Mouse (Mus musculus): ENCODE results near the gene Cdk2ap1. TPM values are rescaled to one million over a fixed set of nuclear protein-coding genes. Genes with fewer than 3 reads are reported as not detected.
"Not testable (repeated sequence)": the region's sequence is repeated elsewhere in the genome, so short reads cannot be mapped to it uniquely, and the experiment has no call there.

Gene Cdk2ap1
- 144 and 145 TPM in 2 replicates for polyA plus RNA-seq (2015; fragmentation: Nextera tagmentation; extraction: Ambion mirVana)

DNA sequence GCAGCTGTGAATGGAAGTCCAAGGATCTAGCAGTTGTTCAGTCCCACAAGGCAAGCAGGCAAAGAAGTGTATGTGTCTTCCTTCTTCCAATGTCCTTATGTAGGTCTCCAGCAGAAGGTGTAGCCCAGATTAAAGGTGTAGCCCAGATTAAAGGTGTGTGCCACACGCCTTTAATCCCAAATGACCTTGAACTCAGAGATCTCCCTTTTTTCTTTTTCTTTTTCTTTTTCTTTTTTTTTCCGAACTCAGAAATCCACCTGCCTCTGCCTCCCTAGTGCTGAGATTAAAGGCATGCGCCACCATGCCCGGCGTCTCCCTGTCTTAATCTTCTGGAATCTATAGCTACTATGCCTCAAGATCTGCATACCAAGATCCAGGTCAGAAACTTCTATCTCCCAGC lies at the start of gene Cdk2ap1:
Cdk2ap1 (minus strand) TSS at position 101 of the 400 bp plus-strand sequence.
- not testable (repeated sequence) for H3K36me3 ChIP-seq; H3K4me3 ChIP-seq; ATAC-seq (ENCODE audit: low FRiP score, low read depth); H3K9me3 ChIP-seq; H3K27me3 ChIP-seq; H3K9ac ChIP-seq; H3K27ac ChIP-seq (replicated peaks); H3K4me2 ChIP-seq; H3K4me1 ChIP-seq (replicated peaks)
- 93% methylated on average over 5 of the region's 5 CpGs for WGBS

DNA sequence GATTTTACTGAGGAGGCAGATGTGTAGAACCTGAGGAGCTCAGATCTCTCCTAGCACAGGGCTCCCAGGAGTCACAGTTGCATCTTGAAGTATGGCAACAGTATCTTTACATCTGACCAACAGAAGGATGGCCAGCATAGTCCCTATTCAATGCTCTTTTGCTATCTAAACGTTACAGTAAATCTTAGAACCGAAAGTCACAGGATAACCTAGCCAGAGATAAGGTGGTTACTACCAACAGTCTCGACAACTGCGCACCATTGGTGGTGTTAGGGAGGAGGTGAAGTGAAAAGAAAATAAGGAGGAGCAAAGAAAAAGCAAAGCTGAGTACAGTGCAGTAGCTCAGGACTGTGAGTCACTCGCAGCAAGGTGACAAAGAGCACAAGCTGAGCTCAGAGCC lies 49.3 kb upstream of the Cdk2ap1 start:
- H3K27ac ChIP-seq (replicated peaks): no peak overlapping the region
- no peak for ATAC-seq (ENCODE audit: low FRiP score, low read depth)
- WGBS: 93% methylated on average over 5 of the region's 5 CpGs
- no peaks in the 10 kb centered on the region for H3K27me3 ChIP-seq
- H3K9me3 ChIP-seq: no peaks in the 10 kb centered on the region
- H3K36me3 ChIP-seq: peaks cover 54% of the 10 kb centered on the region
- H3K9ac ChIP-seq: no peak overlapping the region
- H3K4me3 ChIP-seq: no peak overlapping the region
- no peak overlapping the region for H3K4me2 ChIP-seq
- no peaks in the 10 kb centered on the region for H3K4me1 ChIP-seq (replicated peaks)

DNA sequence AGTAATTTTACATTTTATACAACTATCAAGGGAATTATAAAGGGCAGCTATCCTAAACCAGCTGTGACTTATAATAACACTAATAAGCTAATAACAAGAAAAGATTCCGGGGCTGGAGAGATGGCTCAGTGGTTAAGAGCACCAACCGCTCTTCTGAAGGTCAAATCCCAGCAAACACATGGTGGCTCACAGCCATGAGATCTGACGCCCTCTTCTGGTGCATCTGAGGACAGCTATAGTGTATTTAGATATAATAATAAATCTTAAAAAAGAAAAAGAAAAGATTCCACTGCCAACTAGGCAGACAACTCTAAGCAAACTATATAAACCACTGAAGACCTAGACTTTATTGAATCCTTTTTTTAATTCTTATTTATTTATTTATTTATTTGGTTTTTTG lies 47.9 kb upstream of the Cdk2ap1 start:
- Histone ChIP-seq H3K4me2 (no peak overlapping the region), H3K4me3 (no peak overlapping the region), H3K4me1 (replicated peaks) (no peaks in the 10 kb centered on the region), H3K9me3 (no peaks in the 10 kb centered on the region), H3K36me3 (peaks cover 65% of the 10 kb centered on the region), H3K27ac (replicated peaks) (no peak overlapping the region), H3K27me3 (no peaks in the 10 kb centered on the region), H3K9ac (no peak overlapping the region)
- WGBS: 83% methylated on average over 3 of the region's 3 CpGs
- no peak for ATAC-seq (ENCODE audit: low FRiP score, low read depth)

DNA sequence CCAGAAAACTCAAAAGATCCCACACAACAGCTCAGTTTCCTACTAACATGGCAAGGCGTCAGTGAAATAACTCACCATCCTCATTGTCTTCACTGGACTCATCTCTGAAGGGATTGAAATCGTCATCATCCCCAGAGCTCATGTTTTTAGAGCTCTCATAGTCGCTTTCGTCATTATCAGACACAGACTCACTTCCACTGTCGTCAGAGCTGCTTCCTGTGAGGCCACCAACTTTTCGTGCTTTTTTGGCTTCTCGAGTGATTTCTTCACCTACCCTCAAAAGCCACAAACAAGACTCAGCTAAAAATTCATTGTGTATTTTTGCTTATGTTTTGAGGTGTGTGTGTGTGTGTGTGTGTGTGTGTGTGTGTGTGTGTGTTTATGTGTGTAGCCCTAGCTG lies 30.8 kb upstream of the Cdk2ap1 start:
- no peak overlapping the region for H3K4me2 ChIP-seq
- ATAC-seq (ENCODE audit: low FRiP score, low read depth): no peak
- no peak overlapping the region for H3K27ac ChIP-seq (replicated peaks)
- 95% methylated on average over 7 of the region's 7 CpGs for WGBS
- H3K27me3 ChIP-seq: no peaks in the 10 kb centered on the region
- peaks cover 76% of the 10 kb centered on the region for H3K36me3 ChIP-seq
- no peak overlapping the region for H3K4me3 ChIP-seq
- no peaks in the 10 kb centered on the region for H3K4me1 ChIP-seq (replicated peaks)
- no peak overlapping the region for H3K9ac ChIP-seq
- no peaks in the 10 kb centered on the region for H3K9me3 ChIP-seq

DNA sequence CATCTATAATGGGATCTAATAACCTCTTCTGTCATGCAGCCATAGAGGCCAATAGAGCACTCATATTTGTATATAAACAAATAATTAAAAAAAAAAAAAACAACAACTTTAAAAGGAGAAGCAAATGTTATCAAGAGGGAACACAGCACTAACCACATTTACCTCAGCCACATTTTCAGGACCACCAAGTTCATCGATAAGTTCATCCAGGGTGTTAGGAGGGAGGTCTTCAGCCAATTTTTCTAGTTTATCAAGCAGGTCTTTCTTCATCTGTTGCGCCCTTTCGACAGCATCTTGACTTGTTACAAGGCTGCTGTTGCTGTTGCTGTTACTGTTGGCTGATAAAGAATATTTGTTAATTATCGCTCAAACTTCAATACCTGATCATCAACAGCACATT lies 29.5 kb upstream of the Cdk2ap1 start:
- no peak for ATAC-seq (ENCODE audit: low FRiP score, low read depth)
- Histone ChIP-seq H3K27me3 (no peaks in the 10 kb centered on the region), H3K9ac (no peak overlapping the region), H3K9me3 (no peaks in the 10 kb centered on the region), H3K4me2 (no peak overlapping the region), H3K4me1 (replicated peaks) (no peaks in the 10 kb centered on the region), H3K36me3 (peaks cover 78% of the 10 kb centered on the region), H3K4me3 (no peak overlapping the region), H3K27ac (replicated peaks) (no peak overlapping the region)
- 97% methylated on average over 4 of the region's 4 CpGs for WGBS

DNA sequence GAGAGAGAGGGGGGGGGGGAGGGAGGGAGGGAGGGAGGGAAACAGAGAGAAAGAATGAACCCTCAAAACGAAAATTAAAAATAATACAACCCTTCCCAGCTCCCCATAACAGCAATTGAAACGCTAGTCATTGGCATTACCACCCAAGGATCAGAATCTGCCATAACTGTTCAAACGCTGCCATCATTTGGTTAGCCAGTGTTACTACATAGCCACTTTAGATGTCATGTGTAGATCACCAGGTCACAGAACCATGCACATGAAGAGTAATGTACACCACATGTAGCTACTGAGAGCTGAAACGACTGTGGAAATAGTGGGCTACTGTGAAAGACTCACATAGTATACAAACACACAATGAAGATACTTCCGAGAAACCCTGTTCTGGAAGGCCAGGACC lies 25.1 kb upstream of the Cdk2ap1 start:
- ATAC-seq (ENCODE audit: low FRiP score, low read depth): no peak
- 80% methylated on average over 5 of the region's 5 CpGs for WGBS
- H3K9ac ChIP-seq: no peak overlapping the region
- H3K4me3 ChIP-seq: no peak overlapping the region
- no peak overlapping the region for H3K4me2 ChIP-seq
- H3K36me3 ChIP-seq: peaks cover 87% of the 10 kb centered on the region
- no peaks in the 10 kb centered on the region for H3K9me3 ChIP-seq
- H3K27me3 ChIP-seq: no peaks in the 10 kb centered on the region
- no peak overlapping the region for H3K27ac ChIP-seq (replicated peaks)
- no peaks in the 10 kb centered on the region for H3K4me1 ChIP-seq (replicated peaks)

DNA sequence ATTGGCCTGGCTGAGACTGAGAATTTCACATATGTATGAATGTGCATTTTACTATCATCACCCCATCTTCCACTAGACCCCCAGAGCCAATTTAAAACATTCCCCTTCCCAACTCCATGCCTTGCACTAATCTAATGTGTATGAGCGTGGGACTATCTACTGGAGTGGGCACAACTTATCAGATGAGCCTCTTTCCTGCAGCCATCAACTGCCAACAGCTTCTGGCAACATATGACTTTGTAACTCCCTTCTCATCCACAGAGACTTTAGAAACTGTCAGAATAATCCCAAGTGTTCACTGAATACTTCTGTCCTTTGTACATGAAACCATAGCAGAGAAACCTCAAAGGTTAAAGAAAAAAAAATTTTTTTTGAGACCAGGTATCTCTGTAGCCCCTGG lies 17.2 kb upstream of the Cdk2ap1 start:
- Histone ChIP-seq H3K9ac (no peak overlapping the region), H3K9me3 (no peaks in the 10 kb centered on the region), H3K4me1 (replicated peaks) (no peaks in the 10 kb centered on the region), H3K4me3 (no peak overlapping the region), H3K27ac (replicated peaks) (no peak overlapping the region), H3K27me3 (no peaks in the 10 kb centered on the region), H3K36me3 (peaks cover 86% of the 10 kb centered on the region), H3K4me2 (no peak overlapping the region)
- 97% methylated on average over 1 of the region's 1 CpGs for WGBS
- no peak for ATAC-seq (ENCODE audit: low FRiP score, low read depth)

DNA sequence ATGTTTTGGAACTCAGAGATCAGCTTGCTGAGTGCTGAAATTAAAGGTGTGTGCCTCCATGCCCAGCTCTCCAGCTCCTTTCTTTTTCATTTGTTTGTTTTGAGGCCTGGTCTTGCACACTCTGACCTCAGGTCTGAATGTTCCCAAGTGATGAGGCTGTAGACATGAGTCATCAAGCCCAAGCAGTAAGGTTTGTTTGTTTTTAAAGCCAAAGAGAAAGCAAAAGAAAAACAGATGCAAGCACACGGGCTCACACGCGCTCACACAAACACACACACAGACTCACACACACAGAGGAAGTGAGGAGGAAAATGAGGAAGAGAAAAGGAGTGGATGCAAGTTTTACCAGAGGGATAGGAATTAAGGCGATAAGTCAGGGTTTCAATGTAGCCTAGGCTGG lies 14.3 kb upstream of the Cdk2ap1 start:
- no peak overlapping the region for H3K27ac ChIP-seq (replicated peaks)
- H3K27me3 ChIP-seq: no peaks in the 10 kb centered on the region
- peaks cover 85% of the 10 kb centered on the region for H3K36me3 ChIP-seq
- H3K9me3 ChIP-seq: no peaks in the 10 kb centered on the region
- H3K4me2 ChIP-seq: no peak overlapping the region
- H3K4me3 ChIP-seq: no peak overlapping the region
- WGBS: 95% methylated on average over 4 of the region's 4 CpGs
- no peaks in the 10 kb centered on the region for H3K4me1 ChIP-seq (replicated peaks)
- ATAC-seq (ENCODE audit: low FRiP score, low read depth): no peak
- no peak overlapping the region for H3K9ac ChIP-seq

DNA sequence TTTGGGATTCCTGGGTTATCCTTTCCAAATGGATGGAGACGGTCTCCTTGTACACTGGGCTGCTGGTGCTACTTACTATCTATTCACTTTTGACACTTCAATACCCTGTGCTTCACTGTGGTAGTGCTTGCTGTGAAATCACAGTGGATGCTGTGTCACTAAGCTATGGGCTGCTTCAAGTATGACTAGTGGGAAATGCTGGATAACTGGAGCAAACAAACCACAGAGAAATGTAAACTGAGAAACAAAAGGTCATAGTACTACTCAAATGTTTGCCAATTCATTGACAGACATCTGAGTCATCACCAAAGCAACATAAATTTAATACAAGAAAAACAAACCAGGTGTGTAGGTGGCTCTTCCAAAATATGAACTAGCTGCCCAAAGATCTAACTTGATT lies 13.5 kb upstream of the Cdk2ap1 start:
- H3K27ac ChIP-seq (replicated peaks): no peak overlapping the region
- H3K27me3 ChIP-seq: no peaks in the 10 kb centered on the region
- 100% methylated on average over 1 of the region's 1 CpGs for WGBS
- no peak overlapping the region for H3K4me2 ChIP-seq
- no peak for ATAC-seq (ENCODE audit: low FRiP score, low read depth)
- H3K4me3 ChIP-seq: no peak overlapping the region
- no peaks in the 10 kb centered on the region for H3K4me1 ChIP-seq (replicated peaks)
- peaks cover 84% of the 10 kb centered on the region for H3K36me3 ChIP-seq
- H3K9me3 ChIP-seq: no peaks in the 10 kb centered on the region
- H3K9ac ChIP-seq: no peak overlapping the region

DNA sequence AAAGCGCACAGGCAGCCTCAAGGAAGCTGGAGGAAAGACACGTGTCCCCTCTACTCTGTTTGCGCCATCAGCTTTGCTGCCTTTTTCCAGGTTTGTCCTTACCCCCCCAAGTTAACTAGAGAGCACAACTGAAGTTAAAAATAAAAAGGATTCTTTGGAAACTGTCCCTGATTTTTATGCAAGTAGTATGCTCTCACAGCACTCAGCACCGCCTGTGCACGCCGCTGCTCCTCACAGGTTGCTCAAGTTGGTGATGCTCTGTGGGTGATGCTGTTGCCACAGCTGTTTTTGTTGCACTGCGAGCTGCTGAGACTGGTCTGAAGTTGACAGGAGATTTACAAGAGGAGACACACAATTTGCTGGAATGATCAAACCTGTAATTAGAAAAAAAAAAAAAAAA lies 11.4 kb upstream of the Cdk2ap1 start:
- H3K36me3 ChIP-seq: peaks cover 82% of the 10 kb centered on the region
- no peak overlapping the region for H3K9ac ChIP-seq
- H3K9me3 ChIP-seq: no peaks in the 10 kb centered on the region
- no peaks in the 10 kb centered on the region for H3K27me3 ChIP-seq
- WGBS: 97% methylated on average over 7 of the region's 7 CpGs
- no peaks in the 10 kb centered on the region for H3K4me1 ChIP-seq (replicated peaks)
- no peak for ATAC-seq (ENCODE audit: low FRiP score, low read depth)
- no peak overlapping the region for H3K4me3 ChIP-seq
- H3K27ac ChIP-seq (replicated peaks): no peak overlapping the region
- no peak overlapping the region for H3K4me2 ChIP-seq

DNA sequence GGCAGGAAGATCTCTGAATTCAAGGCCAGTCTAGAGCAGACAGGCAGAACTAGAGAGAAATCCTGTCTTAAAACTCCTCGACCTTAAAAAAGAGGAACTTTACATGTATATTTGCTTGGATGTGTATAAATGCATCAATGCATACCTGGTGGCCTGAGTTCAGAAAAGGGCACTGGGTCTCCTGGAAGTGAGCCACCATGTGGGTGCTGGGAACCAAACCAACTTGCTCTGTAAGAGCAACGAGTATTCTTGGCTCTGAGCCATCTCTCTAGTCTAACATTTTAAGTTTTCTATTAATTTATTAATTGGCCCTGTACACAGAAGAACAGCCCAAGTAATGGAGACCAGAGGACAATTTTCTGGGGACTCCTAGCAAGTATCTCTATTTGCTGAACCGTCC lies 3.8 kb upstream of the Cdk2ap1 start:
- H3K36me3 ChIP-seq: peaks cover 35% of the 10 kb centered on the region
- no peaks in the 10 kb centered on the region for H3K9me3 ChIP-seq
- H3K27me3 ChIP-seq: no peaks in the 10 kb centered on the region
- no peak overlapping the region for H3K9ac ChIP-seq
- H3K4me1 ChIP-seq (replicated peaks): no peaks in the 10 kb centered on the region
- no peak for ATAC-seq (ENCODE audit: low FRiP score, low read depth)
- H3K4me3 ChIP-seq: no peak overlapping the region
- H3K4me2 ChIP-seq: no peak overlapping the region
- no peak overlapping the region for H3K27ac ChIP-seq (replicated peaks)
- 84% methylated on average over 3 of the region's 3 CpGs for WGBS

DNA sequence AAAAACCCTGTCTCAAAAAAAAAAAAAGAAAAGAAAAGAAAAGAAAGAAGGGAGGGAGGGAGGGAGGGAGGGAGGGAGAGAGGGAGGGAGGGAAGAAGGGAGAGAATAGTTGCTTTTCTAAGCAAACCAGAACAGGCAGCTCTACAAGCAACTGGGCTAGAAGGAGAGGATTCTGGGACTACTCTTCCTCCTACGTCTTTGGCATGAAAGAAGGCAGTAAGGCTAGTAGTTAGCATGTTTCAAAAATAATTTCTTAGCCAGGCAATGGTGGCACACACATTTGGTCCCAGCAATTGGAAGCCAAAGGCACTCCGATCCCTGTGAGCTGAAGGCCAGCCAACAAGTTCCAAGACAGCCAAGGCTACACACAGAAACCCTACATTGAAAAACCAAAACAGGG lies 2.9 kb upstream of the Cdk2ap1 start:
- H3K27me3 ChIP-seq: no peaks in the 10 kb centered on the region
- H3K4me3 ChIP-seq: no peak overlapping the region
- H3K27ac ChIP-seq (replicated peaks): no peak overlapping the region
- no peaks in the 10 kb centered on the region for H3K9me3 ChIP-seq
- no peaks in the 10 kb centered on the region for H3K4me1 ChIP-seq (replicated peaks)
- no peak for ATAC-seq (ENCODE audit: low FRiP score, low read depth)
- WGBS: 94% methylated on average over 2 of the region's 2 CpGs
- no peak overlapping the region for H3K4me2 ChIP-seq
- peaks cover 25% of the 10 kb centered on the region for H3K36me3 ChIP-seq
- H3K9ac ChIP-seq: no peak overlapping the region

DNA sequence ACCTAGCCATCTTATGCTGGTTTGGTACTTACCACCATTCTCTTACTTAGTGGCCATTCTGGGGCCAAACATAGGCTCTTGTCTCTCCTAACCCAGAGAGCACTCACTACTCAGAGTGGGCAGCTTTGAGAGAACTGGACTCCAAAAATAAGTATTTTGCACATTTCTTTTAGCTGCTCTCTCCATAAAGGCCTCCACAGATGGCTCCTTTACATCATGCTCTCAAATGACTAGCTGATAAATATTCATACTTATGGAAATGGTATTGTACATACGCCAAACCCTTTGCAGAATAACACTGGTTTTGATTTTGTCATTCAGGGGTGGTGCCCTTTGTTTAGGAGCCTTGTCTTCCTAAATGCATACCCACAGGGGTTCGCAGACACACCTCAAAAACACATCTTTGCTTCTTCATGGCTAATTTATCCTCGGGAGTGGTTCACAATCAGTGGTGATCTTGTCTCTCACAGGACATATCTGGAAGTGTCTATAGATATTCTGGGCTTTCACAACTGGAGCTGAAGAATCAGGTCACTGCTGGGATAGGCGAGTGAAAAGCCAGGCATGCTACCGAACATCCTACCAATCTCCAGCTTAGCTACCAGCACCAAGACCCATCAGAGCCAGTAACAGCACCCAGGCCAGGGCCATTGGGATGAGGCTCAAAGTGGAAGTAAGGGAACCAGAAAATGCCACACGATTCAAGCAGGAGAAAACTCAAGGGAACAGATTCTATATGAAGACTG lies 1.5 kb upstream of the Cdk2ap1 start:
- Histone ChIP-seq H3K27me3 (no peaks in the 10 kb centered on the region), H3K4me1 (replicated peaks) (no peaks in the 10 kb centered on the region), H3K9me3 (no peaks in the 10 kb centered on the region), H3K36me3 (peaks cover 13% of the 10 kb centered on the region), H3K4me3 (no peak overlapping the region), H3K4me2 (no peak overlapping the region), H3K9ac (no peak overlapping the region), H3K27ac (replicated peaks) (no peak overlapping the region)
- 77% methylated on average over 6 of the region's 6 CpGs for WGBS
- no peak for ATAC-seq (ENCODE audit: low FRiP score, low read depth)

All from hindbrain, embryonic 15.5 days (tissue).